8 mouse cellular contexts compared by ENCODE assay signal in the genomic region with DNA sequence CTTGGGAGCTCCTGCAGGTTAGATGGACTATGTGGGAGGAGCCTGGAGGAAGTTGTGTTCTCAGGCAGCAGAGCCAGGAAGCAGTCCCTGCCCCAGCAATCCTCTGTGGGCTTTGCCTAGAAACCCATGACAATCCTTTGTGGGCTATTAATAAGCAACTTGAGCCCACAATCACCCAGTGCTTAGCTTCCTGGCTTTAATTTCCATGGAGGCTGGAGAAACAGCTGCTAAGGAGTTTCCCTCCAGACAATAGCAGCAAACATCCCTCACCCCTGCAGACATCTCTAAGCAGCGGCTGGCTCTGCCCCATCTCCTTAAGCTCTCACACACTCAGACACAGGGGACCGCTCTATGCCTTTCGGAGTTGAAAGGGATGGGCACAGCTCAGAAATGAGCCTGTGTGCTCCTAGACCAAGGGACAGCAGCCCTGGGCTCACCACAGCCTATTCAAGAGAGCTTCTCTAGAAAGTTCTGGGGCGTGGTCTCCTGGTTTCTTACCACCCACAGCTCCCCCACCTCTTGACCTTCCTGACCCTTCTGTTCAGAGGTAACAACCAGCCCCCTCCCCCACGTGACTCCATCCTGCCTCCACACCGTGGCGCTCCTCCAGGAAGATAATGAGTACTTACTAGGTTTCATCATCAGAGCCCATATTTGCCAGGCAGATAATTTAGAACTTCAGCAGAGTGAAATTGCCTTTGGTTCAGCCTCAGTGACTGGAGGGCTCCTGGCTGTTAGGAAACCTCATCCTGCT.
DNase-seq lines count a peak whose midpoint lies in the region; ATAC-seq and TF ChIP-seq lines count a peak whose summit lies in the region.

No protein-coding gene starts in this region.

- WGBS in midbrain, embryonic 11.5 days, result 10% methylated on average over 7 of the region's 7 CpGs
- 5% methylated on average over 7 of the region's 7 CpGs for WGBS in midbrain, embryonic 15.5 days
- WGBS in intestine, postnatal 0 days, result 27% methylated on average over 7 of the region's 7 CpGs

- no peaks in the 10 kb centered on the region; the same call in 1 of the 2 replicates for H3K9me3 ChIP-seq in midbrain, embryonic 11.5 days (ENCODE audit: control insufficient read depth, low read length)
- H3K9me3 ChIP-seq in midbrain, embryonic 15.5 days, result 0 out of 2 replicates have a peak, but pooled peaks cover under 1% of the 10 kb centered on the region
- no peaks in the 10 kb centered on the region for H3K9me3 ChIP-seq in intestine, postnatal 0 days (ENCODE audit: control insufficient read depth)

- peak; percentile 81 for ATAC-seq in midbrain, embryonic 11.5 days (ENCODE audit: low FRiP score)
- ATAC-seq in midbrain, embryonic 15.5 days (replicated peaks), result no peak
- no peak for ATAC-seq in intestine, postnatal 0 days

- H3K36me3 ChIP-seq in midbrain, embryonic 11.5 days (ENCODE audit: control insufficient read depth, insufficient read depth, low read length), result no peaks in the 10 kb centered on the region
- no peaks in the 10 kb centered on the region for H3K36me3 ChIP-seq in midbrain, embryonic 15.5 days (replicated peaks)
- no peaks in the 10 kb centered on the region for H3K36me3 ChIP-seq in intestine, postnatal 0 days (ENCODE audit: control insufficient read depth, insufficient read depth)

- peak overlapping the region; percentile 21; the same call in 1 of the 2 replicates for H3K27ac ChIP-seq in midbrain, embryonic 11.5 days (ENCODE audit: low read depth, low read length)
- H3K27ac ChIP-seq in midbrain, embryonic 15.5 days, result no peak overlapping the region
- H3K27ac ChIP-seq in intestine, postnatal 0 days (ENCODE audit: low read depth, low read length), result no peak overlapping the region

- peaks cover 29% of the 10 kb centered on the region for H3K4me1 ChIP-seq in midbrain, embryonic 11.5 days (ENCODE audit: control insufficient read depth, insufficient read depth, low read length)
- H3K4me1 ChIP-seq in midbrain, embryonic 15.5 days, result peaks cover 26% of the 10 kb centered on the region
- no peaks in the 10 kb centered on the region for H3K4me1 ChIP-seq in intestine, postnatal 0 days (replicated peaks; ENCODE audit: control insufficient read depth, insufficient read depth, low read length)

- no peak overlapping the region for H3K4me2 ChIP-seq in midbrain, embryonic 11.5 days
- no peak overlapping the region for H3K4me2 ChIP-seq in midbrain, embryonic 15.5 days
- H3K4me2 ChIP-seq in intestine, postnatal 0 days (replicated peaks; ENCODE audit: low read depth), result no peak overlapping the region

- peak; percentile 88 for DNase-seq in midbrain, embryonic 11.5 days (ENCODE audit: low spot score, missing footprints)
- peak; percentile 57 to 69 for DNase-seq in heart, adult 18-20 months
- peak; percentile 79 for DNase-seq in yolk sac, embryonic 10.5 days (ENCODE audit: low spot score)
- no peak for DNase-seq in adrenal gland, postnatal 14 days
- no peak for DNase-seq in layer of hippocampus, adult 9-10 months (ENCODE audit: low spot score)
- DNase-seq in adrenal gland, postnatal 4 days (ENCODE audit: low spot score in 2 of 2), result no peak

- H3K27me3 ChIP-seq in midbrain, embryonic 11.5 days (ENCODE audit: control insufficient read depth, insufficient read depth, low read length), result no peaks in the 10 kb centered on the region; the same call in 1 of the 2 replicates
- H3K27me3 ChIP-seq in midbrain, embryonic 15.5 days (replicated peaks), result no peaks in the 10 kb centered on the region
- H3K27me3 ChIP-seq in intestine, postnatal 0 days (replicated peaks; ENCODE audit: control insufficient read depth, insufficient read depth, low read length), result no peaks in the 10 kb centered on the region

- H3K9ac ChIP-seq in midbrain, embryonic 11.5 days (ENCODE audit: low read length), result no peak overlapping the region; the same call in 1 of the 2 replicates
- no peak overlapping the region for H3K9ac ChIP-seq in midbrain, embryonic 15.5 days
- no peak overlapping the region for H3K9ac ChIP-seq in intestine, postnatal 0 days (ENCODE audit: low read depth, low read length)

- no peak overlapping the region for H3K4me3 ChIP-seq in midbrain, embryonic 11.5 days (ENCODE audit: low read depth, low read length)
- H3K4me3 ChIP-seq in midbrain, embryonic 15.5 days, result no peak overlapping the region
- H3K4me3 ChIP-seq in intestine, postnatal 0 days (ENCODE audit: low read depth, low read length), result no peak overlapping the region

- peak; percentile 21; the same call in 1 of the 2 replicates for TF ChIP-seq CTCF in intestine, postnatal 0 days (IDR thresholded peaks at IDR 0.05; ENCODE audit: low read depth)

Comparison
In these comparisons a context has a peak if more than half of its experiments do, and no peak if none do; other contexts are left out.
1. DNase-seq: peak in midbrain, embryonic 11.5 days (single experiment), heart, adult 18-20 months (2 of 2) and yolk sac, embryonic 10.5 days (single experiment); none in adrenal gland, postnatal 14 days (single experiment), layer of hippocampus, adult 9-10 months (single experiment) and adrenal gland, postnatal 4 days (0 of 2).